Mouse (Mus musculus): ENCODE measurements around the gene Khdrbs2.

- no peak for TF ChIP-seq CTCF (IDR thresholded peaks at IDR 0.05; ENCODE audit: borderline replicate concordance, insufficient read depth, low read length)
- no peak for TF ChIP-seq POLR2A (IDR thresholded peaks at IDR 0.05; ENCODE audit: low read depth, low read length)
These were observed 258.0 kb downstream of the Khdrbs2 start for GRCm38 (mm10) chr1:32430516-32430915.

Data from embryonic fibroblast, embryonic 13.5 days (primary cell).